Mouse (Mus musculus) retina, adult 2 months (tissue): ENCODE measurements around the gene Klf12.

Experiments
- DNase-seq: peaks from one replicate; pipeline ENCODE4 v3.0.0-alpha.2; 2012; ENCODE audit warnings: low read depth, low spot score

Klf12 gene

DNA sequence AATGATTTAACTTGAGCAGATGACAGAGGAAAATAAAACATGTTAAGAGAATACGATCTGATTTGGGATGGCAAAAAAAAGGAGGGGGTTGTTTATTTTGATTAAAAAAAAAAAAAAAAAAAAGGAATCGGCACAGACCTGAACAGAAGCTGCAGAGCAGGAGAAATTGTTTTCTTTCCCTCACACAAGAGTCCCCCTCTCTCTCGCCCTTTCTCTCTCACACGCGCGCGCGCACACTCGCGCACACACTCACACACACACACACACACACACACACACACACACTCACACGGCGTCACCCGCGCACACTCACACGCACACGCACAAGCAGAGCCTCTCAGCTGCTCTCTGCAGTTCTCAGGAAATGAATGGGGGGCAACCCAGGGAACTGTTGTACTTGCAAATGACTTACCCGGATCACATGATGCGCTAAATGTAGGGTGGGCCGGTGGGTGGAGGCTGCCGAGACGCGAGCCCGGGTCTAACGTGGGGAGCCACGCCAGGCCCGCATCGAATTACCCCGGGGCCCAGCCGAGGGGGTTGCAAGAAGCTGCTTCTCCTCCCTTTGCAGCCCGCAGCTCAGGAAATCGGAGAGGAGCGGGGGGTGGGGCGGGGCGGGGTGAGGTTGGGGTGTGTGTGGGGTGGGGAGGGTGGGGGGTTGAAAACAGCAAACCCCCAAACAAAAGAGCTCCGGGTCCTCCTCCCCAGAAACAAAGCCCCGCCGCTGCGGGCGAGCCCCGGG is at the start of gene Klf12:
Gene Klf12, minus strand, starts transcription at position 561 of the 742 bp plus-strand sequence.
- DNase-seq, result no peak

DNA sequence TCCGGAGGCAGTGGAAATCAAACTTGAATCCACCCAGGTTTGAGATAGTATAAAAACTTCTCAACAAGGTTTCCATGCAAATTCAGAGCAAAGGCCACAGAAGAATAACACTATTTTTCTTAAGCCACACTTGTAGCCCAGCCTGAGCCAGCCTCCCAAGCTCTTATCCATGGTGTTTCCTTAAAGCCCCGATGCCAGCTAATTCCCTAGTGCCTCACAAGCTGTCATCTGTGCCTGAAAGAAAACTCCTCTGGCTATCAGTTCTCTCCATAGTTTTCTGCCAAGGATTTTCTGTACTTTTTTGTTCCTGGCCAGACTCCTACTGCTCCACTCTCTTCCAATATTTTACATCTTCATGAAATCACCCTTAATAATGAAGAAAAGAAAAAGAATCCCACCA is 48.9 kb upstream of the Klf12 start:
- no peak for DNase-seq

DNA sequence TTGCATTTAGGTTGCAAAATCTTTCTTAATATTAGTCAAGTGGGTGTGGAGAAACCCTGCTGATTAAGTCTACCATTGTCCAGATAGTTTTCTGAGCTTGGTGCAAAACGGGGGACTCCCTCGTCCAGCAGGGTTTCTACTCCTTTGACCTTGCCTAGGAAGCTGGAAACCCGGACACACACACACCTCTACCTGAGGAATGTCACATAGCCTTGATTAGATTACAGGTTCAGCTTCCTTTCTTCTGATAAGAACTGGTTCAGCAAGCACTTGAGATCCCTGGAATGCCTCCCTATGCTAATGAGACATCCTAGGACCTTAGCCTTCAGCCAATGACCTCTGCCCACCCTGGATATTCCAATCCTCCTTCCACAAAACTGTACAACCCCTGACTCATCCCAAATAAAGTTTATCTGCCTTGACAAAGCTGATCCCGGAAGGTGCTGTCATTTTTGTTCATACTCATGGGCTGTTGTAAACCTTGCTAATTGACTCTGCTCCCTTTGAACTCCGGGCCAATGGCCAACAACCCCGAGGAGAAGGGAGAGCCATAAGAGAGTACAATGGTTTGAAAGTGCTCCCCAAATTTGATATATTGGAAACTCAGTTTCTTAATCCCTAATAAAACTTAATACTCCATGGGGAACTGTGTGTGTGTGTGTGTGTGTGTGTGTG is 44.3 kb upstream of the Klf12 start:
- no peak for DNase-seq

DNA sequence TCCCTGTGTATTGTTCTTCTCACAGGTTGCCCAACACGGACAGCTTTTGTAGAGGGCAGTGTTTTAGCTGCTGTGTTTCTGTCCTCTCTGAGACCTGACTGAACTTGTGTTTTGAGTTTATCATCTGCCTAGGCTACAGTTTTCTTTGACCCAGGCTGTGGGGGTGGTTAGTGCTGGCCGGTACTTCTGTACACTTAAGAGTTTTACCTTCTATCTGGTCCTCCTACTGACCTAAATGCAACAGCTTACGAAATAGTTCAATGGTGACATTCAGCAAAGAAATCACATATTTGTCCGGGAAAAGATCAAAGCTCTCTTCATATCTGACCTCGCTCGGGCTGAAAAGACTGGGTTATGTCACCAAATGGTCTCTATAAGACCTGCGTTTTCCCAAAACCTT is 39.8 kb upstream of the Klf12 start:
- DNase-seq, result no peak

DNA sequence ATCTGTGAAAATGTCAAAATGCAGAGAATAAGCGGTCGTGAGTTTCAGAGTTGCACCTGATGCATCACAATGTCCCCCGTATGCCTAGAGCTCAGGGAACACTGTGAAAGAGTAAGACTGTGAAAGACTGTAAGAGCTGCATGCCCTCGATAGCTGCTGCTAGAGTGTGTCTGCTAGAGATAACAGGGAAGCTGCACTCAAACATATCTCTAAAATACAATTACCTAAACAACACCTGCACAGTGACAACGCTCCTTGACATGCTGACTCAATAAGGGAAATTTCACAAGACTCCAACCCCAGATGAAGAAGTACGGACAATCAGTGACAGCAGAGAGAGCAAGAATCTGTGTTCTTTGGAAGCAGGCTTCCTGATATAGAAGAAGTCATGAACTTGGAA is 37.5 kb upstream of the Klf12 start:
- DNase-seq, result no peak

DNA sequence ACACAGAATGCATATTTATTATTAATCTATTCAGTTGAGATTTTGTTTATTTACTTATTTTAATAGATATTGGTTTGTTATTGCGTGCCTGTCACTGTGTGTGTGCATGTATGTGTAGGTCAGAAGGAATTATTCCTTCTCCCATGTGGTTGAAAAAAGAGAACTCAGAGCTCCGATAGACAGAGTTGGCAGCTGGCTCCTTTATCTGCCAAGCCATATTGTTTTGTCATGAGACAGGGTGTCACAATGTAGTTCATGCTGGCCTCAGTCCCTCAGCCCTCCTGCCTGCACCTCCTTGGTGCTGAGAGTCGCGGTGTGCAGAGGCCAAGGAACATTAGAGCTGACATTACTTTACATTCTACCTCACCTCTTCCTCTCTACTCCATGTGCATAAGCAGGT is 32.3 kb upstream of the Klf12 start:
- no peak for DNase-seq

DNA sequence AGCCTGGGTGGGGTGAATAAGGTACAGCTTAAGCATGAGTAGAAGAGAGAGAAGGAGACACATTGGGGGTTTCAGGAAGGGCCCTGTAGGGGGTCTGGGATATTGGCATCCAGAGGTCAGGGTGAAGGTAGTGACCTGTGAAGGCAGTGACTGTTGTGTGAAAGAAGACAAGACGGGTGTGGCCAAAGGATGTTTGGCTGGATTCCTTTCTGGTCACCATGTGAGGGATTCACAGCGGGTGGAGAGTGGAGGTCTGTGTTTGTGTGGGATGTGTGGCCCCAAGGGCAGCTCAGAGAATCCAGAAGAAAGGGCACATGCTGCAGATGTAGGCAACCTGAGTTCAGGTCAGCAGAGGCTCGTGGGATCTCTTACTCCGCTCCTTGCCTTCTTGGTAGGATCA is 29.6 kb upstream of the Klf12 start:
- DNase-seq, result no peak

DNA sequence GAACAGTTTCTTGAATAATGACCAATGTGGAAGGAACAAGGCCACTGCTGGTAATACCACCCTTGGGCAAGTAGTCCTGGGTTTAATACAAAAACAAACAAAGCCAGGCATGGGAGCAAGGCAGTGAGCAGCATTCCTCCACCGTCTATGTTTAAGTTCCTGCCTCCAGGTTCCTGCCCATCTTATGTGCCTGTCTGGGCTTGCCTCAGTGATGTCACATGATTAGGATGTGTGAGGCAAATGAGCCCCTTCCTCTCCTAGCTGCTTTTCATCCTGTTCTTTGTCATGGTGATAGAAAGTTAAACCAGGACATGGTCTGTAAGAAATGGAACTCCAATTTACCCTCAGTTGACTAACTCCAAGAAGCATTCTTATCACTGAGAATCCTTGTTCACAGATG is 16.4 kb upstream of the Klf12 start:
- no peak for DNase-seq

DNA sequence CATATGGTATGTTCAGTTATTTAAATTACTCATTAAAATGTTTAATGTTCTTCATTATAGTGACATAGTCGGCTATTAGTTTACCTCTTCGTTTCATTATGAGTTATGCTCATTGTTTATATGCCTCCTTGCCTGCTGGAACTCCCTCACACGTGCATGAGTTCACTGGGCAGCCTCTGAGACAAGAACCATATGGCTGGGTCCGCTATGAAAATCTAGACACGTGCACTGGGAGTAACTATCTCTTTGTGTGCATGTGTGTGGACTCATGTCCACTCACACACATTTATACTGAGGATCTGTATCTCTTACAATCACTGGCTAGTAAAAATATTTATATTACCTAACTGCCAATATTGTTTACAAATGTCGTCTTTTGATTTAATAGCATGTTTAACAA is 14.4 kb upstream of the Klf12 start:
- no peak for DNase-seq

DNA sequence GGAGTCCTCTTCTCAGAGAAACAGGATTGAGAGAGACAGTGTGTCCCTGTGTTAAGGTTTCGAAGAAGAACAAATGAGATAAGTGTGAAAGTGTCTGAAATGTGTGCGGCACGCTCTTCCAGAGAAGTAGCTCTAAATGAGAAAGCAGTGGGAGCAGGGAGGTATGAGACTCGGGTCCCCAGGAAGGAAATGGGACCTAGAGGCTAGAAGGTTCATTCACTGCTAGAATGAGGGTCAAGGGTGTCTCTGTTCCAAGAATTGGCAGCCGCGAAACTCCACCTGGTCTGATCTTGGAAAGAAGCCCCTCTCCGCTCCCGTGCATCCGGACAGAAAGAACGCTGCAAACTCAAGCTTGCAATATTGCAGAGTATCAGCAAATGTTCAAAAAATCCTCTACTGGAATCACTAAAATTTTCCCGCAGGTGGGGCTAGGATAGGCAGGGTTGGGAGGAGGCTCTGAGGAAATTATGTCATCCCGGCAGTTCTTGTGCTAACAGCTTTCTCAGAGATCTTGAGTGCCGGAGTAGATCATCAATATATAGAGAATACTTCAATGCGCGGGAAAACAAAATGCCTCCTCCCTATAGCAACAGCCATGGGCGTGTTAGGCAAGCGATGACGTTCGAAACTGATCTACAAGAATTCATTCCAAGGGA is 2.2 kb upstream of the Klf12 start:
- no peak for DNase-seq

DNA sequence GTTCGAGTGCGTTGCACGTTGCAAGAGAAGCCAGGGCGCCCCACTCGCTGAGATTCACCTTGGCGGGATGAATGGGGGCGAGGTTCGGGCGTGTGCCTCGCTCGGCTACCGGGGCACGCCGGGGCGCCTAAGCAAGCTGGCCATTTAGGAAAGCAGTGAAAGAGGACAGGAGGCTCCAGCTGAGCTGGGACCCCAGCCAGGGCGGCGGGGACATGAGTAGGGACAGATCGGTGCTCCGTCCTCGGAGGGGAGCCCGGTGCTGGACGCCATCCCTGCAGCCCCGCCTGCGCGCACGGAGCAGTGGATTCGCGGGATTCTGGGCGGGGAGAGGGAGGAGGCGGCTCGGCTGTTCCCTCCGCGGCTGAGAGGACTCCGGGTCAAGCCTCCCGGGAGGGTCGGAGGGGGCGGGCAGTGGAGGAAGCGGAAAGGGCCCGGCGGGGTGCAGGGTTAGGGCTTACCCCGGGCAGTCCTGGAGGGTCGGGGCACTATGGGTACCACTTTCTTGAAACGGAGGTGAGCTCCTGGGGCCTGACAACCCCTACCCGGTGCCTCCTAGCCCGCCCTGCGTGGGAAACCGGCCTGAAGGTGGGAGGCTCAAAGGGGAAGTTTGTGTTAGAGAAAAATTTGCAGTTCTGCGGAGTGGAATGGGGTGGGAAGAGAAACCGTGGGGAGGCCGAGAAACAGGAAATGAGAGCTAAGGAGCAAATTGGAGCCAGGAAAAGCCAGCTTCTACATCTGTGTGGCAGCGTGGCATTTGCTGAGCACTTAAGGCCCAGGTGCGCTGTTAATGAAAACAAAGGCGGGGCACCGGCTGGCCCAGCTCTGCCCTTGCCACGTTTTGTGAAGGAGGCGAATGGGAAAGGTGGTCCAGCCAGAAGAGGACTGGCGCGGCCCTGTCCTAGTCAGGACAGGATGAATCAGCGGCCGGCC is 1.4 kb upstream of the Klf12 start:
- DNase-seq, result no peak

DNA sequence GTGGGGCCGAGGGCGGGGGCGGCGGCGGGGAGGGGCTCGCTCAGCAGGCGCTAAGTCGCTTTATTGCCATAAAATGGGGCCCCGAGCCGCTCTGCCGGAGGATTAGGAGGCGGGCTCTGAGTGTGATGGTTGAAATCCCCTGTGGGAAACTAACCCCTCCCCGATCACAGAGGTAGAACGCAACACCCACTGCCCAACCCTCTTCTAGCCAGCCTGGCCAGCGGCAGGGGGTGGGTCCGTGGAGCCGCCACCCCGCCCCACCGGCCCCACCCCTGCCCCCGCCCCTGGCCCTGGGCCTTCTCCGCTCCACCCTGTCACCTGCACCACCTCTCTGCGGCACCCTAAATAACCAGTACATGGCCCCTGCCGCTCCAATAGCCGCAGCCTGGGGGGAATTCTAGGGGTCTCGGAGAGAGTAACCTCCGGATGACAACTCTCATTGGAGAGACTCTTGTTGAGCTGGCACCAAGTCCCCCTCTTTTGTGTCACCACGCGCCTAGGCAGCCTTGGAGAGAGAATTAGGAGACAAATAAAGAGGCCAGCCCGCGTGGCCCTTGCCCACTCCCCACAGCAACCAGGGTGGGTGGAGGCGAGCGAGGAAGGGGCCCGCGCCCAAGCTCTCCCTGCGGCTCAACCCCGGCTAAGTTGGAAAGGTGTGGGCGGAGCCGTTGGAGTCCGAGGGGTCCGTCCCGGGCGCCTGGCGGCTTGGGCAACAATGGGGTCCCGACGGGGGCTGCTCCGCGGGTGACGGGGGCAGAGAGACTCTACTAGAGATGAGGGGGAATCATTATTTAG is 579 bp upstream of the Klf12 start:
- DNase-seq, result peak; percentile 54

DNA sequence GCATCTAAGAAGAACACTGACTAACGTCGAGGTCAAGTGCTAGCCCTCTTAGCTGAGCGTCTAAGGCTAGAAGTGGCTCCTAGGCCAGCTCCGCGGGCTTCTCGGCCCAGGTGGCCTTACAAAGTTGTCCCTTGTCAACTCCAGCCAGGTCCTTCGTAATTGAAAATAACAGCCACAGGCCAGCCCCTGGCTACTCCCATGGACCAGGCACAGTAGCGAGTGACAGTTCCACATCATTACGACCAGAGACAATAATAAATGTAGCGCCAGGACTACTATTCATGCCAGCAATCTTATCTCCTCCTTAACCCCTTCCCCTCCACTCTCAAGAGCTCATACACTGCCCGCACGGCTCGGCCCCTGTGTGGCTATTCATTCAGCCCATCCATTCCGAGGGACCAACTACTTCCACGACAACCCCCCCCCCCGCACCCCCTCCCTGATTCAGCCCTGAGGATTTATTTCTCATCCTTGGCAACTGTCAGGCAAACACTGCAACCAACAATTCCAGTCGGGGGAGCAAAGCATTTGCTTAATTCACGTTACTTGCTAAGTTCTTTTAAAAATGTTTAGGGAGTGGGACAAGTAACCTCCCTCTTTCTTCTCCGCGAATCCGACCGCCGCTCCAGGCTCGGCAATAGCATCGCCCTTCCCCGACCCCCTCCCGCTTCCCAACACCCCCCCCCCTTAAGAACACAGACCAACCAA is 914 bp downstream of the Klf12 start:
- no peak for DNase-seq

DNA sequence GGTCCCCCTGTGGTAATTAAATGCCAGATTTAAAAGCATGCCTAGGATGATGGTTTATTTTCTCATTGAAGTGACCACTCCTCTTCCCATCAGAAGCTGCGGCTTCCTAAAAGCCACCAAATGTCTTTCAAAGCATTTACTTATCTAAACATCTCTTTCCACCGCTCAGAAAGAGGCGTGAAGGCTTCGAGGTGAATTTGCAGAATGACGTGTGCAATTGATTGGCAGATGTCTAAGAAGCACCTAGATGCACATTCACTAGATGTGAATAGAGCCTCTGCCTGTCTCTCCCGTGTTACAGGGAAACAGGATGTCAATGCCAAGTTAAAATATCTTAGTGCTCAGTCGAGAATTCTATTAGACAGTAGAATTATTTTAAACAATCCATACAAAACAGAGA is 1.8 kb downstream of the Klf12 start:
- DNase-seq, result no peak

DNA sequence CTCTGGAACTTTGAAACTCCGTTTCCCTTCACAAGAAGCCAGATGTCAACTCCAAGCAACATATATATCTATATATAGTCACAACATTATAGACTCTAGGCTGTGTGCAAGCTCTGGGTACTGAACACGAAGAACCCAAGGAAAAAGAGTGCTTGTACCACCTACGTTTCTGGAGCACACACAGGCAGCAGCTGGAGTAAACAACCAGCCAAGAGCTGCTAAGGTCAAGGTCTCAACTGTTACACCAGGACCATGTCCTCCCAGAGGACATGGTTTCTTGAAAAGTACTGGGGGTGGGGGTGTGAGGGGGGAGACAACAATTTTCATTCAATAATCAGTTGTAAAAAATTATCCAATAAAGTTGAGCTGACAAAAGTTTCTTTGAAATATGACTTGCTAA is 2.7 kb downstream of the Klf12 start:
- DNase-seq, result no peak

DNA sequence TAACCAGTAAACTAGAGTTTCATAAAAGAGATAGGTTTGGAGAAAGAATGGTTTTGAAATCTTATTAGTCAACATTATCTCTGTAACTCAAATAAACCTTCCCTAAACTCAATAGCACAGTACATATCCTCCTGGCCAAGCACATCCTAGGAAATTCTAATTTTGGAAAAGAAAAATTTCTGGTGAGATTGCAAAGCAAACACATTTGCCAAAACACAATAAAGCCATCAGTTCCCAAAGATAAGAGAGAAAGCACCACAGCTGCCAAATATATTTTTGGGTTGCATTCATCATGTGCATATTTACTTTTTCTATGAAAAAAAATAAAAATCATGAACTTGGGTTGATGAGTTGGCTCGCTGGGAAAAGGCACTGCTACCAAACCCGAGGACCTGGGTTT is 10.3 kb downstream of the Klf12 start:
- DNase-seq, result no peak

DNA sequence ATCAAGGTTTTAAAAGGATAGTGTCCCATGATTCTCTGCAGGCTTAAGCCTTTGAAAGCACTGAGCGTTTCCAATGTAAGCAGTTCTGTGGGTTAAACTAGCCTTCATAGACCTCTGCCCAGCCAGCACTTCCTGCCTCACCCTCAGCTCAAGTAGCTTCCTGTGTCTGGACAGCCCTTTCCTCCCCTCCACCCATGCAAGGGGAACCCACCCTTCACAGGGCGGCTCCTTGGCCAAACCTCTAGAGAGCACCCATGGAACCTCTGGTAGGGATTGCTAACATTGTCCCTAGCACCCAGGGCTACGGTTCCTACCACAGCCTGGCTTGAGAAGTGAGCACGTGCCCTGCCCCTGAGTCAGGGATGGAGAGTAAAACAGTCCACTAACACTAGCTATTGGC is 23.9 kb downstream of the Klf12 start:
- no peak for DNase-seq

DNA sequence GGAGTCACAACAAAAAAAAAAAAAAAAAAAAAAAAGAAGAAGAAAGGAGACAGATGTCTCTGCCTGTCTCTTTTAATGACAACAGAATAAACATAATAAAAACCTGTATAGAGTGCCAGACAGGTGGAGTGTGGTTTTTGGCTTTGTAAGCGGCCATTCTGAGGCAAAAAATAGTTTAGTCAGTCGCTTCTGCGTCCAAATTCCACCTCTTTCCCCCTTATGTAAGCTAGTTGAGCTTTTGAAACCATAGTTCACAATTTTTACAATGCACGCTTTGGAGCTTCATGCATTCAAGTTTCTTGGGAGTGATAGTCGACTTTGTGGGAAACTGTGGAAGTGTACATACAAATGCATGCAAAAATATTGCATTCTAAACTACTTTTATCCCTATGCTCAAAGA is 41.4 kb downstream of the Klf12 start:
- no peak for DNase-seq

DNA sequence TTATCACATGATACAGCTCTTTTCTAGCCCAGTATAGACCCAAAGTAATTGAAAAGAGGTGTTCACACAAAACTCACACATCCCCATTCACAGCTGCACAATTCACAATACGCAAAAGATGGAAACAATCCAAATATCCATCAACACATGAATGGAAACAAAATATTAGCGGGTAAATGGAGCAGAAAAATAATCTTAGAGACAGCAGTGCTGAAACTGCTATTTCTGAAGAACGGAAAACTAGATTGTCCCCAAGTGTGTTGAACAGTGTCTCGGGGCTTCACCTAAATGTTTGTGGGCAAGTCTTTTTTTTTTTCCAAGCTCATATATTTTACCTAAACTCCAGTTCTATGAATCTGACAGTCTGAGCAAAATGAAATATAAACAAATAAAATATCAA is 44.6 kb downstream of the Klf12 start:
- DNase-seq, result no peak

DNA sequence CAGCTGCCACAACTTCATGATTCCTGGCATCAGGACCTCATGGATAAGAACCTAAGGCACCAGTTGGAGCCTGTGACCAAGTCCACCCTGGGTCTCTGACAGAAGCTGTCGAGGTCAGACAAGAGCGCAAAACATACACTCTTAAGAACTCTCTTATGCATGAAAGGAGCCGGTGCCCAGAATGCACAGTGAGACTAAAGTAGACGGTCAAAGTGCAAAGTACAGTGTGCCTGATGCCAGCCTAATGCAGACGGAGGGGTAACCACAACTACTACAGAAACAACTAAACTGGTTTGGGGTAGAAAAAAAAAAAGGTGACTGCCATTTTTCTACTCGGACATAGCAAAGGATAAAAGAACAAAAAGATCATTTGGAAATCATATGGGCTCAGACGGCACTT is 47.7 kb downstream of the Klf12 start:
- no peak for DNase-seq

DNA sequence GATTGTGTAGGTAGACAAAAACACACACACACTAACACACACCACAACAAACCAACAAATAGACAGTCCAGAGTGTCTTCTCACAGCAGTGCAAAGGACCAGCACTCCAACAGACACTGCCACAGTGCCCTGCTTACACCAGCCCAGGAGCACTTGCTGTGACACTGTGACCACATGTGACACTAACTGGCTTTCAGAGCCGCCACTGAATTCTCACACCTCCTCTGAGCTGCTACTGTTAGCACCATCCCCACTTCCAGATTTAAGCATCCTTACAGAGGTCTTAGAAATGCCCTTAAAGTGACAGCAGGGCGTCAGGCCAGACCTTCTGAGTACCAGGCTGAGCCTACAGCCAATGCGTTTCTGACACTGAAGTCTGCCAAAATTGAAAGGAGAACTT is 48.7 kb downstream of the Klf12 start:
- DNase-seq, result no peak
